Mouse (Mus musculus): ENCODE measurements around the gene Bcl2l12. TPM values are rescaled to one million over a fixed set of nuclear protein-coding genes. Genes with fewer than 3 reads are reported as not detected.
A peak's percentile ranks its signal among the peaks of the same experiment; 100 is the strongest.

The Bcl2l12 gene
- polyA plus RNA-seq, 2 experiments, result 11.4 to 11.7 TPM

DNA sequence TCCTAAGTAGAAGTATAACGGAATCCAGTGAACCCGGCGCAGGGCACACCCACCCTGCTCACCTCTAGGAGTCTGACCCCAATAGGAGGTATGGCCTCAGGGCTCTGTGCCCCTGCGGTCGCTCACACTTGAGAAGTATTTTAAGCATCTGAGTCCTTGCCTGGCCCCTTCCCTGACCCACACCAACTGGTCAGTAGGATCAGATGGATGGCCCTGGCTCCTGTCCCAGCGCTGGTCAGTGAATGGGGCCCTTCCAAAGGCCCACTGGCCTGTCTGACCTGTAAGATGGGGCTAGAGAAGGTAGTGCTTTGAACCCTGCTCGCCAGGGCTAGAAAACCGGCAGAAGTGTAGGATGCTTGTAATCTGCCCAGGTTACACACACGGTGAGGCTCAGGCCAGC is 42.3 kb upstream of the Bcl2l12 start:
- Histone ChIP-seq H3K9me3 (ENCODE audit: control insufficient read depth, low read length) (no peaks in the 10 kb centered on the region), H3K4me2 (ENCODE audit: low read depth) (no peak overlapping the region), H3K36me3 (replicated peaks; ENCODE audit: control insufficient read depth, insufficient read depth, low read depth) (peaks cover 19% of the 10 kb centered on the region), H3K27ac (no peak overlapping the region), H3K4me1 (replicated peaks; ENCODE audit: control insufficient read depth in 2 of 2, insufficient read depth in 2 of 2, low read length in 1 of 2) (no peaks in the 10 kb centered on the region), H3K4me3 (ENCODE audit: insufficient read depth in 1 of 2, low read depth in 2 of 2, low read length in 2 of 2) (no peak overlapping the region), H3K27me3 (ENCODE audit: control insufficient read depth, insufficient read depth, low read length) (no peaks in the 10 kb centered on the region), H3K9ac (replicated peaks) (no peak overlapping the region)
- DNase-seq (ENCODE audit: low read depth in 3 of 3, low spot score in 3 of 3) (no peak), ATAC-seq (ENCODE audit: insufficient read depth) (no peak)
- WGBS (ENCODE audit: insufficient replicate concordance), result 84% methylated on average over 9 of the region's 9 CpGs
- TF ChIP-seq EP300 (IDR thresholded peaks at IDR 0.05; ENCODE audit: low read depth) (no peak), CTCF (IDR thresholded peaks at IDR 0.05; ENCODE audit: low read depth) (no peak)

DNA sequence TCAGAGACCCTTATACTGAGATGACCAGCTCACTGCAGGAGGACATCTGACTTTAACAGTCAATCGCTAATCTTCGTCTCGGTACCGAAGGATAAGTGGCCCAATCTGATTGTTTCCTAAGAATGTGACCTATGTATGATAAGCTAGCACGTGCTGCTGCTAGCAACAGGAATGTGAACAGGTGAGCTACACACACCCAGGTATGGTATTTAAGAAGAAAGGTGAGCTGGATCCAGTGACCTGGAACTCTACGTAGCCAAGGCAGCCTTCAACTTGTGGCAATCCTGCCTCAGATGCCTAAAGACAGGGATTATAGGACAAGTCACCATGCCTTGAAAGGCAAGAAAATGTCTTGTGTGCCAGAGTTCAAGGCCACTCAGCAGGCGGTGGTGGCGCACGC is 39.9 kb upstream of the Bcl2l12 start:
- Histone ChIP-seq H3K36me3 (replicated peaks; ENCODE audit: control insufficient read depth, insufficient read depth, low read depth) (peaks cover 28% of the 10 kb centered on the region), H3K4me1 (replicated peaks; ENCODE audit: control insufficient read depth in 2 of 2, insufficient read depth in 2 of 2, low read length in 1 of 2) (no peaks in the 10 kb centered on the region), H3K4me3 (ENCODE audit: insufficient read depth in 1 of 2, low read depth in 2 of 2, low read length in 2 of 2) (no peak overlapping the region), H3K27me3 (ENCODE audit: control insufficient read depth, insufficient read depth, low read length) (no peaks in the 10 kb centered on the region), H3K9ac (replicated peaks) (no peak overlapping the region), H3K4me2 (ENCODE audit: low read depth) (no peak overlapping the region), H3K27ac (no peak overlapping the region), H3K9me3 (ENCODE audit: control insufficient read depth, low read length) (no peaks in the 10 kb centered on the region)
- ATAC-seq (ENCODE audit: insufficient read depth) (no peak), DNase-seq (ENCODE audit: low read depth in 3 of 3, low spot score in 3 of 3) (no peak)
- TF ChIP-seq CTCF (IDR thresholded peaks at IDR 0.05; ENCODE audit: low read depth) (no peak), EP300 (IDR thresholded peaks at IDR 0.05; ENCODE audit: low read depth) (no peak)
- WGBS (ENCODE audit: insufficient replicate concordance), result 76% methylated on average over 9 of the region's 9 CpGs

DNA sequence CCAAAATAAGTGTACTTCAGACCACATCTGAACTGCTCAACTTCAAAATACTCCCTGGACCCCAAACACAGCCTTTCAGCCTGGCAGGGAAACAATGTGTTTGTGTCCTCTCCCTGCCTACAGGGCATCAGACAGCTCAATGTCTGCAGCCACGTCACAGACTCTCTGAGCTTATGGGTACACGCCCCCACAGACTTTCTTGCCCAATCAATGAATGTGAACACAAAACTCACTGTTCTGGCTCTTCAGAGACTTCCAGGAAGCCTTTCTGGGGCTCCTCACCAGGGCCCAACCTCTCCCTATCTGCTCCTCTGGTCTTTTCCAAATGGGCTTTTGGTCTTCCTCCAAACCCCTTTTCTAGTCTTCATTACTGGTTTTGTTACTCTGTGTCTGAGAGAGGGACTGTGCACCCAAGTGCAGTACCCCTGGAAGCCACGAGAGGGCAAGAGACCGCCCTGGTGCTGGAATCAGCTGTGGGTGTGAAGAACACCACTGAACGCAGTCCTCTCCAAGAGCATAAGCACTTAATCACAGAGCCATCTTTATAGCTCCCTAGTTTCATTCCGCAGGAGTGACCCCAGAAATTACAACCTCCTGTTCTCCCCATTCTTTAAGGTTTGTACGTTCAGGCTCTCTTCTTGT is 39.3 kb upstream of the Bcl2l12 start:
- Histone ChIP-seq H3K27ac (no peak overlapping the region), H3K4me3 (ENCODE audit: insufficient read depth in 1 of 2, low read depth in 2 of 2, low read length in 2 of 2) (no peak overlapping the region), H3K4me1 (replicated peaks; ENCODE audit: control insufficient read depth in 2 of 2, insufficient read depth in 2 of 2, low read length in 1 of 2) (no peaks in the 10 kb centered on the region), H3K9ac (replicated peaks) (no peak overlapping the region), H3K4me2 (ENCODE audit: low read depth) (no peak overlapping the region), H3K36me3 (replicated peaks; ENCODE audit: control insufficient read depth, insufficient read depth, low read depth) (peaks cover 27% of the 10 kb centered on the region), H3K27me3 (ENCODE audit: control insufficient read depth, insufficient read depth, low read length) (no peaks in the 10 kb centered on the region), H3K9me3 (ENCODE audit: control insufficient read depth, low read length) (no peaks in the 10 kb centered on the region)
- TF ChIP-seq CTCF (IDR thresholded peaks at IDR 0.05; ENCODE audit: low read depth) (peak; percentile 95), EP300 (IDR thresholded peaks at IDR 0.05; ENCODE audit: low read depth) (no peak)
- ATAC-seq (ENCODE audit: insufficient read depth), result peak; percentile 55; the same call in 1 of the 2 replicates
- WGBS (ENCODE audit: insufficient replicate concordance), result 46% methylated on average over 7 of the region's 7 CpGs
- peak in 1 of 3 experiments; percentile 40 for DNase-seq (ENCODE audit: low read depth in 3 of 3, low spot score in 3 of 3)

DNA sequence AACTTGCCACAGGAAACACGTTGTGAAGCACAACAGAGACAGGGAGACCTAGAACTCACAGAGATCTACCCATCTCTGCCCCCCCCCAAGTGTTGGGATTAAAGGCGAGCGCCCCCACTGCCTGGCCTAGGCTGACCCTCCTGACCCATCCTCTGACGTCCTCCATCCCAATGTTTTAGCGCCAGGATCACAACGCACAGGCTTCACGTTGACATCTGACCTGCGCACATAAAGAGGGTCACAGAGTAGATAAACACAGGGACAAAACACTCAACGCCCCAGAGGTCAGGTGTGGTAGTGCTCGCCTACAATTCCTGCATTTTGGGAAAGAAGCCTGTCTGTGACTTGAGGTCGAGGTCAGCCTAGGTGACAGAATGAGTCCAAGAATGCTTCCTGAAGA is 38.2 kb upstream of the Bcl2l12 start:
- no peak overlapping the region for H3K27ac ChIP-seq
- TF ChIP-seq CTCF (IDR thresholded peaks at IDR 0.05; ENCODE audit: low read depth) (peak; percentile 22; the same call in 1 of the 2 replicates), EP300 (IDR thresholded peaks at IDR 0.05; ENCODE audit: low read depth) (no peak)
- ATAC-seq (ENCODE audit: insufficient read depth) (no peak), DNase-seq (ENCODE audit: low read depth in 3 of 3, low spot score in 3 of 3) (no peak)
- no peak overlapping the region for H3K4me3 ChIP-seq (ENCODE audit: insufficient read depth in 1 of 2, low read depth in 2 of 2, low read length in 2 of 2)
- no peak overlapping the region for H3K4me2 ChIP-seq (ENCODE audit: low read depth)
- no peak overlapping the region for H3K9ac ChIP-seq (replicated peaks)
- peaks cover 18% of the 10 kb centered on the region for H3K36me3 ChIP-seq (replicated peaks; ENCODE audit: control insufficient read depth, insufficient read depth, low read depth)
- H3K9me3 ChIP-seq (ENCODE audit: control insufficient read depth, low read length), result no peaks in the 10 kb centered on the region
- H3K27me3 ChIP-seq (ENCODE audit: control insufficient read depth, insufficient read depth, low read length), result no peaks in the 10 kb centered on the region
- no peaks in the 10 kb centered on the region for H3K4me1 ChIP-seq (replicated peaks; ENCODE audit: control insufficient read depth in 2 of 2, insufficient read depth in 2 of 2, low read length in 1 of 2)
- WGBS (ENCODE audit: insufficient replicate concordance), result 76% methylated on average over 11 of the region's 11 CpGs

DNA sequence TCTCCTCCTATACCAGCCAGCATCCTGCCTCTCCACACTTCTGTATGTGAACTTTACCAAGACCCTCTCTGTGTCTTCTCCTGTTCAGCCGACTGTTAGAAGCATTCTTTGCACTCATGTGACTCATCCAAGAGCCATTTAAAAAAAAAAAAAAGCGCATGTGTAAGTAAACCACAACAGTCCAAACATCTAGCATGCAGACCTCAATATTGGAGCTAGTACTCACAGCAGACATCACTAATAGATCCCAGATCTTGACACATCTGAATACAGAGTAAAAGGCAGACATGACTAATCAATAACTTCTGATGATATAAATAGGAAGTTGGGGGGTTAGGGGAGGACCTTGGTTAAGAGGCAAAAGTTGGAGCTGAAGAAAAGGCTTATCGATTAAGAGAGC is 37.1 kb upstream of the Bcl2l12 start:
- H3K27me3 ChIP-seq (ENCODE audit: control insufficient read depth, insufficient read depth, low read length), result no peaks in the 10 kb centered on the region
- WGBS (ENCODE audit: insufficient replicate concordance), result 76% methylated on average over 3 of the region's 3 CpGs
- H3K4me3 ChIP-seq (ENCODE audit: insufficient read depth in 1 of 2, low read depth in 2 of 2, low read length in 2 of 2), result no peak overlapping the region
- H3K9ac ChIP-seq (replicated peaks), result no peak overlapping the region
- no peak overlapping the region for H3K4me2 ChIP-seq (ENCODE audit: low read depth)
- H3K9me3 ChIP-seq (ENCODE audit: control insufficient read depth, low read length), result no peaks in the 10 kb centered on the region
- TF ChIP-seq CTCF (IDR thresholded peaks at IDR 0.05; ENCODE audit: low read depth) (no peak), EP300 (IDR thresholded peaks at IDR 0.05; ENCODE audit: low read depth) (no peak)
- peaks cover 15% of the 10 kb centered on the region for H3K36me3 ChIP-seq (replicated peaks; ENCODE audit: control insufficient read depth, insufficient read depth, low read depth)
- H3K4me1 ChIP-seq (replicated peaks; ENCODE audit: control insufficient read depth in 2 of 2, insufficient read depth in 2 of 2, low read length in 1 of 2), result no peaks in the 10 kb centered on the region
- DNase-seq (ENCODE audit: low read depth in 3 of 3, low spot score in 3 of 3) (no peak), ATAC-seq (ENCODE audit: insufficient read depth) (no peak)
- no peak overlapping the region for H3K27ac ChIP-seq

Data from liver, embryonic 14.5 days (tissue).